Mouse (Mus musculus) erythroid progenitor cell, adult 5-6 weeks (primary cell): Measurements from ENCODE around the gene Pum2. TPM values are rescaled to one million over a fixed set of nuclear protein-coding genes. Genes with fewer than 3 reads are reported as not detected.

Experiments
- ATAC-seq: replicated peaks from 2 replicates; pipeline ENCODE4 v1.8.0; 2016; ENCODE audit warnings: moderate number of reproducible peaks, mild to moderate bottlenecking, moderate TSS enrichment, inconsistent platforms; ENCODE audit not compliant: poor library complexity, low FRiP score, severe bottlenecking
- total RNA-seq, 2 experiments: library from RNA; stranded (forward) in 1 of 2; stranded (reverse) in 1 of 2; fragments of 150-400 nt in 1 of 2; fragments of 186-747, 209-891 nt in 1 of 2; gene quantifications; 2 replicates each; pipeline versions ENCODE4 v1.2.3 to v1.2.4; 2015 to 2017; ENCODE audit warnings: low replicate concordance in 2 of 2

Pum2 gene
- total RNA-seq, 2 experiments from 2014 or later = 135 to 142 TPM

DNA sequence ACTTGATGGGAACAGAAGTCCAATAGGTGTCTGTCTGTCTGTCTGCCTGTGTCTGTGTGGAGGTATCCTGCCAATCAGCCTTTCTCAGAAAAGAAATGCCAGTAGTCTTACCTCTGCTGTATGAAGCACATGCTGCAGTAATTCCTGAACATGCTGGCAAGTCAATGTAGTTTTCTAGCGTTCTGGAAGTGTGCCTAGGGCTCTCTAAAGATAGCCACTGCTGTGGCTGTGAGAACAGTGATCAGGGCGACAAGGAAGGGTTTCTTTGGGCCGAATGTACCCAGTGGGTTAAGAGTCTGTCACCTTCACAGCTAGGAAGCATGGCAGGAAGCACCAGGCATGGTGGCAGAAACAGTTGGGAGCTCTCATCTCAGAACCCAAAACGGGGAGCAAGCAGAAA is 80.2 kb downstream of the Pum2 start:
- ATAC-seq = no peak

DNA sequence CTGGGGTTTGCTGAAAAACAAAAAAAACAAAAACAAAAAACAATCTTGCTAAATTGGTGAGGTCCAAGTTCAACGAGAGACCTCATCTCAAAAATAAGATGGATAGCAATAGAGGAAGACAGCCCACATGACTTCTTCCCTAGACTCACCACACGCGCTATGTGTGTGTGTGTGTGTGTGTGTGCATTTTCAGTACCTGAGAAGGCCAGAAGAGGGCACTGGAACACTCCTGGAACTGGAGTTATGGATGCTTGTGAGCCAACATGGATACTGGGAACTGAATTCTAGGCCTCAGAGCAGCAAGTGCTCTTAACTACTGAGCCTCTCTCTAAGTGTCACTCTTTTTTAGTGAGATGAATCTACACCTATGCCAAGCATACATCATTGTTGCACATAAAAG is 84.1 kb downstream of the Pum2 start:
- ATAC-seq = no peak

DNA sequence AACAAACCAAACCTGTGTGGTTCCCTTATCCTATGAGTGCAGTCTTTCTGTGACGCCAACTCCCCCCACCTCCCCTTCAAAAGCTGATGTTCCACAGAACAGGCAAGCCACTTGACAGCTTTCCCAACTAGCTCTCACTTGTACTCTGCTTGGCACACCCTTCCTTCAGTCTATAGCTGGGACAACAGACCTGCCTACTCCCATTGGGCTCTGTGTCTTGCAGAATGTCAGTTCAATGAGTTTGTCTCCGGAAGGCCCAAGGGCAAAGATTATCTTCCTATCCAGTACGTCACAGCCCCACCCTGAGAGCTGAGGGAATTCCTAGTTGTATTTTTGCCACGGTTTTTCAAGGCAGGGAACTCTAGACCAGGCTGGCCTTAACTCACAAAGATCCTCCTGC is 85.2 kb downstream of the Pum2 start:
- ATAC-seq = no peak

DNA sequence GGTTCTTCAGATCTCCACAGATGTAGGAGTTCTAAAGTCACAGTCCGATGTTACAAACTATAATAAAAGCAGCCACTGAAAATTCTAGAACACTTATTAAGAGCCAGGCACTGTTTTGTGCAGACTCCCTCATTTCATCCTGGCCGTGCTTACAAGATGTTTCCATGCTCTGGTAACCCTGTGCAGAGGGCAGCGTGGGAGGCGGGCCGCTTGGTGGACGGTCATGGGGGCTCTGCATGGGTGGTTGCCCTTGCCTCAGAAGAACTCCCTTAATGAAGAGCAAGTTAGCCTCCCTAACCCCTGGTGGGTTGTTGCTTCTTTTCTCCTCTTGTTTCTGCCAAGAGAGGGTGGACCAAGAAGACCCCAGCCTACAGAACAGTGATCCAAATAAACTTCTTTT is 85.8 kb downstream of the Pum2 start:
- no peak for ATAC-seq

DNA sequence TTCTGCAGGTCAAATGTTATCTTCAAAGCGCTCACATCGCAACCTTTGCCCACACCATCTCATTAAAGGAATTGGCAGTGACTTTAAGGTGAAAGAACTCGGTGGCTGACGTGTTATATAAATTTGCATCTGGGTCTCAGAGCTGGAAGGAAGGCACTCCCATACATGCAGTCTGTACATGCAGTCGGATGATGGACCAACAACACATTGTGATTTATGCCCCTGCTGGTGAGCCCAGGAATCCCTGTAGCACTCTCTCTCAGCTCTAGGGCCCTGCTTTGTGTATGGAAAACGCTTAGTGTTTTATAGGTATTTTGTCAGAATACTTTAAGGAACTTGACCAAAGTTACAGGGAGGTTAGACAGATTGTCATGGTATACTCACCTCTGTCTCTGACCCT is 86.6 kb downstream of the Pum2 start:
- no peak for ATAC-seq

DNA sequence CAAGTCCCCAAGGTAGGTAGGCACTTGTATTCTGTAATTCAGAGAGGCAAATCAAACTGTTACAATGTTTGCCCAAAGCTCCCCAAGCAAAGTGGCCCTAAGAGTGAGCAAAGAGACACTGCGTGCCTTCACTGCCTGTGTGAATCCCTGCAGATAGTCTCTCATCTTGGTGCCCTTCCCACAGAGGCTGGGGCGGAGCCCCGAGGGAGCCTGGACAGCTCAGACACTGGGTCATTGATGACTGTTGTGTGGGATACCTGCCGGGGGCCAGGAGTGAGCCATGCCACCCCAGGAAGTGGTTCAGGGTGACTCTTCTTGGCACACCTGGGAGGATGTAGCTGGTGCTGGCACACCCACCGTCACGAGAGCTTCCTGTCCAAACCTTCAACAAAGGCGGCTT is 87.1 kb downstream of the Pum2 start:
- ATAC-seq = no peak

DNA sequence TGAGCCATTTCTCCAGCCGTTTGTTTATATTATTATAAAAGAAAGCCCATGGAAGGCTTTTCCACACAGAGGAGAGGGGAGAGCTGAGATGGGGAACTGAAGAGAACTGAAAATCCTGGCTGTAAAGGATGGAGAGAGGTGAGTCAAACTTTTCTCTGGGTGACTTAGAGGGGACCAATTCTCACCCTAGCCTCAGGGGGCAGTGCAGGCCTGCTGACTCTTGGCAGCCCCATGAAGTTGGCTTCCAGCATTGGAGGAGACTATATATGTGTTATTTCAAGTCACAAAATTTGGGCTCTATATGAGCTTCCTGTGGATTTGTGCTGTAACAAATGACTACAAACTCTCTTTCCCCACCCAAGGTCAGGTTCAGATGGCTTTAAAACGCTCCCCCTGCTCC is 88.7 kb downstream of the Pum2 start:
- no peak for ATAC-seq

DNA sequence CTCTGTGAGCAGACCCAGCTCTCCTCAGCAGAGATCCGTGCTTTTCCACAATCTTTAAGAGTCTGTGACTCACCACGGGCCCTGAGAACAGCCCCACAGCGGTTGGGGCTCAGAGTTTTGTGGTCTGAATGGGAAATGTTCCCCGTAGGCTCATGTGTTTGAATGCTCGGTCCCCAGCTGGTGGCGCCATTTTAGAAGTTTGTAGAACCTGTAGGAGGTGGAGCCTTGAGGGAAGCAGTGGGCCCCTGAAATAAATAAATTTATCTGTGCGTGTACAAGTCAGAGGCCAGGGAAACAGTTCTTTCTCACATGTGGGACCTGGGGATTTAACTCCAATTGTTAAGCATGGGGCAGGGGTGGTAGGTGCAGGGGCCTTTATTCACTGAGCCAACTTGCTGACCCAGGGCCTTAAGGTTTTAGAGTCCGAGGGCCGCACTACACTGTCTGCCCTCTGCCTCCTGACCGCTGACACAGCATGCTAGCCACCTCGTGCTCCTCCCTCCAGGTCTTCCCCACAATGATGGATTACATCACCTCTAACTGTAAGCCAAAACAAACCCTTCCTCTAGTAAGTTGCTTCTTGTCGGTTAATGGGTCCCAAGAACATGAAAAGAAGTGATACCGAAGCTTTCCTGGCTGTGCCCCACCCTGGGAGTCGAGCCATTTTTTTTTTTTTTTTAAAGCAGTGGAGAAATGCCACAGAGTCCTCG is 90.4 kb downstream of the Pum2 start:
- no peak for ATAC-seq

DNA sequence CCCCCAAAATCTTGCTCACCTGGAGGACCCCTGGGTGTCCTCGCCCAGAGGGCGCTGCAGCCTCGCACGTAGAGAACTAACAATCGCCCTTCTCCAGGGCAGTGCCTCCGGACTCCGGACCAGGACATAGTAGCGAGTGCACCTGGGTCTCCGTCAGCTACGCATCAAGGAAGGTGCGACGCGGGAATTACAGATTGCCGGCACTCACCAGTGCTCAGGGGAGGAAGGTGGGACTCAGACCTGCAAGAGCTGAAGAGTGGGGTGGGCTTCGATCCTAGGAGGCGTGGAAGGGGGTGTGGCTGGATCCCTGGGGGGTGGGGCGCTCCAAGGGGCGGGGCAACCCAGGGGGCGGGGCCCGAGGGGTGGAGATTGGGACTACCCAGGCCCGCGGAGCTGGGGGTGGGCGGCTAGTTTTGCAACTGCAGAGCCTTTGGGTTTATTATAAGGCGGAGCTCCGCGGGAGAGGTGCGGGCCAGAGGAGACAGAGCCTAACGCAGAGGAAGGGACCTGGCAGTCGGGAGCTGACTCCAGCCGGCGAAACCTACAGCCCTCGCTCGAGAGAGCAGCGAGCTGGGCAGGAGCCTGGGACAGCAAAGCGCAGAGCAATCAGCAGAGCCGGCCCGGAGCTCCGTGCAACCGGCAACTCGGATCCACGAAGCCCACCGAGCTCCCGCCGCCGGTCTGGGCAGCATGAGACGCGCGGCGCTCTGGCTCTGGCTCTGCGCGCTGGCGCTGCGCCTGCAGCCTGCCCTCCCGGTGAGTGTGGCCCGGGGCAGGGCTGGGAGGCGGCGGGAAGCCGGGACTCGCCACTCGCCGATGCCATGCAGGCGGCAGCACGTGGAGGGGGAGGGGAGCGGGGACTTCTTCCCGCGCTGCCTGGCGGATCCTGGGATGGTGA is 97.3 kb downstream of the Pum2 start, which contains the start of gene Sdc1:
Gene Sdc1, plus strand, starts transcription at position 378 of the 898 bp plus-strand sequence.
- no peak; the same call in 1 of the 2 replicates for ATAC-seq

DNA sequence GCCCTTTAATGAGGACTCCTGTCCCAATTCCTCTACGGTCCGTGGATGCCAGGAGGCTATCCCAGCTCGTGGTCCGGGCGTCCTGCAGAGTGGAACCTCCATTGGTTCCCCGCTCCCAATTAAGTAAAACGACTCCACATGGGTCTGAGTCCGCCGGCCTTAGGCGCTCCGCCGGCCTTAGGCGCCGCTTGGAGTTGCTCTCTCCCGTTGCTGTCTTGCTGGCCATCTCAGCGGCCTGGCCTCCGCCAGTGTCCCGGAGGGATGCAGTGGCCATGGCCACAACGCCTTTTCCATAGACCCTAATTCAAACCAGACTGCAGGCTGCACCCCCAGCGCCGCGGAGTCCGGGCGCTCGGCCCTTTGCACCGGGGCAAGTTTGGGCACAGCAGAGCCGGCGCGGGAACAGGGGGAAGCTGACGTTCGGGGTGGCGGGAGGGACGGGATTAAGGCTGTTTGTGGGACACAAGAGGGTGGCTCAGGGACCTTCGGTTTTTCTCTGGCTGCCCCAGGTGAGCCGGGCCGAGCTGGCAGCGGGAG is 98.0 kb downstream of the Pum2 start:
- no peak; the same call in 1 of the 2 replicates for ATAC-seq

DNA sequence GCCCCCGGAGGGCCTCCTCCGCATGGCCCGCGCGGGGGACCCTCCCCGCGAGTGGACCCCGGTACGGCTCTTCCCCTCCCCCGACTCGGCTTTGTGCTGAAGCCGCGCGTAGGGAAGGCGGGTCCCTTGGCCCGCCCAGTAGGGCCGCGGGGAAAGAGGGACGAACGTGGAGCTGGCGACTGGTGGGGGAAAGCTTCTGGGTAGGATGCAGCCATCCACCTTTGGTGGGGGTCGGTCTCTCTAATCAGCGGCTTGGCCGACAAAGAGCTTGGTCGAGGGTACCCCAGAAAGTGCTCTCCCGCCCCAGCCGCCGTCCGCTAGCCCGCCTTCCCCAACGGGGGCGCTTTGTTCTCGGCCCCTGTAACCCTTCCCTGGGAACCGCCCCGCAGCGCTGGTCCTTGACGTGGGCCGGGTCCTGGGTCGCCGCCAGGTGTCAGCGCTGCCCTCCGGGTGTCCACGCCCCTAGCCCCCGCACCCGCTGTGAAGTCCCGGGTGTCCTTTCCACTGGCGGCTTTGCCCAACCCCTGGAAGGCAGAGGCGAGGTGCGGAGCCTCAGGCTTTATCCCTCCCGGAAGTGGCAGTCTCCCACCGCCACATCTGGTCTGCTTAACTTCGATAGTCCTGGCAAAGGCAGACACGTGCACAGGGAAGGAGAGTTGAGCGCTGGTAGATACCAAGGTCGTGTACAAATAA is 98.7 kb downstream of the Pum2 start:
- ATAC-seq = no peak

DNA sequence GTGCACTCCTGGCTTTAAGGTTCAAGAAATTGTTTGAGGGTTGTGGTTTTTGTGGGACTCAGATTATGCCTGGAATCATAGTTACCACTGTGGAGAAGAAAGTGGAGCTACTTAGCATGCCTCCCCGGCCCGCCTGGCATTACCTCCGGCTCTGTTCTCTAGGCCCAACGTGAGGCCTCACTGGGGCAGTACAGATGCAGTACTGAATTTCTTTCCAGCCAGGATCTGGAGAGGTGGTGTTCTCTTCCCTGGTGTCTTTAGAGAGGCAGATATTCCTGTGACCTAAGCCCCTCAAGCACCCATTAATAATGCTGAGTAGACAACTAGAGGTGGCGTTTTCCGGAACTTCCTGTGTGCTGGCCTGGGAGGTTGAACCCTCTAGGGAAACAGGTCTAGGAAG is 99.4 kb downstream of the Pum2 start:
- ATAC-seq = no peak

DNA sequence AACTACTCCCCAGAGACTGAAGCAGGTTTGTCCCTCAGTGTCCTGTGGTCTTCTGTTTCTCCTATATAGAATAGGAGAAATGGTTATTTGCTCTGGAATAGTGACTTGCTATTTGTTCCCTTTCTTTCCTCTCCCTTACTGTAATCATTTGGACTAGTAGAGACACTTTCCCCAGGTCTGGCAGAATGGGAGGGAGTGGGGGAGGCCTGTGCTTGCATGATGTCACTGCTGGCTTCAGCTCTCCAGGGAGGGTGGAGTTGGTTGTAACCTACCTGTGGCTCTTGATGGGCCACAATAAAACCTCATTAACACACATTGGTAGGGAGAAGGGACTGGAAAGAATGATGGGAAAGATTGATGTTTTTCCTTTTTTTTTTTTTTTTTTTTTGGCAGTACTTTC is 100.2 kb downstream of the Pum2 start:
- no peak for ATAC-seq

DNA sequence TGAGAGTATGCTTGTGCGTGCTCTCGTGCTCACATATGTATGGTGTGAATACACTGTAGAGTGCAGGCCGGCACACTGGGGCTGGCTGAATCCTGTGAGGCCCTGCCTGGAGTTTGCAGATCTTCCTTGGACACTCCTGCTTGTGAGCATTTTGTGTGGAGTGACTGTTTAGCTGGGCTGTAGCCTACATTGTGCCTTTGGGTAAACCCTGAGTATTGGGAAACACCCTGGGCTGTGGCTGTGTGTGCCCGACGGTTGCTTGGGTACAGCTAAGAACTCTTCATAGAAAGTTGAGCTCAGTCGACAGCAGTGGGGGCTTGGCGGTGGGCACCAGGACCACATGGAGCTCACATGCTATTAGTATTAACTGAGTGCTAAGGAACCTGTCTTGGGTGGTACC is 102.3 kb downstream of the Pum2 start:
- ATAC-seq = no peak

DNA sequence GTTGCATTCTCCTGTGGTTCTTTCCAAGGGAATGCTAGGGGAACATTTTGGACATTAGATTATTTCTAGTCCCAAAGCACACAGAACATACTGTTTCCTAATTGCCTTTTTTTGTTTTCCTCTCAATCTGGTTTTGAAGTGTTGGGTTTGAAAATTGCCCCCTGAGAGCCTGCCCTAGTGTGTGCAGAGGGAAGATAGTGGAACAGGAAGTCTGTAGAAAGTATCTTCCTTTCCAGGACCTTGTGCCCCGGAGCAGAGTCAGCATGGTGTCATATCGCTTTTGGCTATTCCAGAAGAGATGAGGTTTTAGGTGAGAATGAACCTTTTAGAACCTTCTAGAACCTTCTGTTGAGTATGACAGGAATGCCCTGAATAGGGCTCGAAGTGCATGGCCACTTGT is 102.8 kb downstream of the Pum2 start:
- no peak for ATAC-seq

DNA sequence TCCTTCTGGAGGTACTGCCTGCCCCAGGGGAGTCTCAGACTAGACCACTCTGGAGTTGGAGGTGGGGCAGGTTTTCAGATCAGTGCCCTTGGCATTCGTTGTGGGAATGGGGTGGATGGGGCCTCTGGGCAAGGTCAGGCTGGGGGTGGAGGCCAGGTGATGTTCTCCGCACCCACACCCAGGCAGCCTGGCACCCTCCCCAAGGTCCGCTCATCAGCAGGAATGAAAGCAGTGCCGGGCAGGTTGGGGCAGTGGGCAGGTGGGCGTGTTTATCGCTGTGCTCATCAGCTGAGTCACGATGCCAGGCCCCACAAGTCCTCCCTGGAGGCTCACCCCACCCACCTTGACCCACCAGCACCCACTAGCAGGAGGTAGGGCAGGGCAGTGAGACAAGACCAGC is 104.2 kb downstream of the Pum2 start:
- no peak for ATAC-seq

DNA sequence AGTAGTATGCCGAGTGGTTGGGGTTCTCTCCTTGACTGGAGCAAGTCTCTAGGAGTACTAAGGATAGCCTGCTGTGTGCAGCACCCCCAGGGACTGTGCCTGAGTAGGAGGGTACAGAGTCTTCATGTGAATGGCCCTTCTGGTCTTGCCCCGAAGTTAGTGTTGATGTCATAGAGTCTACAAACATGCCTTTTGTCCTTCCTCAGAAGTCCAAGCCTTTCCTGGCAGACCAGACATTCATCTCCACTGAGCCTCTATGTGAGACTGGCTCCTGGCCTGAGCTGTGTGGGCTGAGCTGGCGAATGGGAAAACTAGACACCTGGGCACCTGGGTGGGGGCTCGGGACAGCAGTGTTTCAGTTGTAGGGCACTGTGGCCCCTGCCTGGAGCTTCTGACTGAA is 105.9 kb downstream of the Pum2 start:
- ATAC-seq = no peak

DNA sequence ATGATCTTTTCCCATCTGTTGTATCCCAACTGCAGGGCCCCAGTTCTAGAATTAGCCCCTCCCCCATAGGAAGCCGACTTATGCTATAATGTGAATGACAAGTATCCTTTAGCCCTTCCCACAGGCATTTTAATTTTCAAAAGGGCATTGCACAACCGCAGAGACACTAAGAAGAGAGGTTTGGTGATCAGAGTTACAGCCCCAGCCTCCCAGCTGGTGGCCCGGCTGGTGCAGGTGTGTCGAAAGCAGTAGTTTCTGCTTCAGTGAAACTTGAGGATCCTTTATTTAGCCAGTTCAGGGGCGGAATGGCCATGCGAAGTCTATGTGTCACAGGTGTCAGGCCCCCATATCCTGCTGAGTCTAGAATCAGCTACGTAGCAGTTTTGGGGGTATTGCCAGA is 107.2 kb downstream of the Pum2 start:
- ATAC-seq = no peak

DNA sequence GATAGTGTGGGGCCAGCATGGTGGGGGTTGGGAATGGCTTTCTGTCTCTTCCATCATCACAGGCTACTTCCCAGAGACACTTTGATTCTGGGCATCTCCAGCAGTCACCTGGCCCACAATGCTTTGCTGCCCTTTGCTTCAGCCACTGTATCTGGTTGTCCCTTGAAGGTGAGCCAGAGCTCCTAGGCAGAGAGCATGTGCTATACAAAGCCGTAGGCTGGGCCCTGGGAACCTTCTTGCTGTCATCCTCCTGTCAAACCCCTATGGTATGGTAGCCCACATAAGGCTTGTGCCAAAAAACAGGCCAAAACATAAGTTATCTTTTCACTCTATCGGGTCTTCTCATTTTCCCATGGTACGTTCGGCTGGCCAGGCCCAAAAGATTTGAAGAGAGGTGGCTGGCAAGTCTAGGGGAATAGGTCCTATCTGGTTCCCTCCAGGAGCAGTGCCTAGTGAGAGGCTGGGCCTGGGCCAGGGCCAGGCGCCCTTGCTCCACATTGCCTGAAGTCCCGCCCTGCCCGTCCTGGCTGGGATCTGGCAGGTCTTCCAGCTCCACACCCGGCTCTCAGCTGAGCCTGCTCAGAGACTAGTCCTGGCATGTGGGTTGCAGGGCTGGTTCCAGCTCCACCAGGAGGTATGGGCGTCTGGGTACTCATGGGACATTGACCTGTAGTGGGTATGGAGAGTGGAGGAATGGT is 107.9 kb downstream of the Pum2 start:
- no peak for ATAC-seq

DNA sequence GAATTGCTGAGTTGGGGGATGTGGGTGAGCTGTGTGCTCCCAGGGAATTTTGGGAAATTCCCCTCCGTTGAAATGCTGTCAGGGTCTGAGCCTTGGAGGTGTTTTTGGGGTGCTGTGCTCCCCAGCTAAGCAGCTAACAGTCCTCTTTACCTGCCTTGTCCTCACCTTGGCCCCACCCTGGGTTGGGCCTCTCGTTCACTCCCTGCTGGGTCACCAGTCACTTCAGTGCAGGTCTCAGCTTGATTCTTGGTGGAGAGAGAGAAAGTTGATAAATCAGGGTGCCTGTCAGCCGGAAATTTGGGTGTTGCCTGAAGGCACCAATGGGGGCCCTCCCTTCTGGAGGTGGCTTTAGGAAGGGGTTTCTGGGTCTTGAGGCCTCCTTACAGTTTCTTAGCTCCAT is 108.6 kb downstream of the Pum2 start:
- ATAC-seq = no peak
